Mouse (Mus musculus) heart, postnatal 0 days (tissue): ENCODE data around the gene Camk2d. TPM values are rescaled to one million over a fixed set of nuclear protein-coding genes. Genes with fewer than 3 reads are reported as not detected.

ENCODE experiments used
- ATAC-seq: fragments of 200-750 bp; cut with Nextera tagmentation; 2 replicates; pipeline ENCODE4 v1.8.0; 2017; ENCODE audit warnings: low read depth, moderate number of reproducible peaks, moderate library complexity; ENCODE audit not compliant: insufficient read depth
- DNase-seq: peaks from one replicate; pipeline ENCODE4 v3.0.0-alpha.2; 2016; ENCODE audit warnings: low spot score
- H3K27ac ChIP-seq: fragments of 300-500 bp; sonication (generic); 2 replicates; pipeline ENCODE4 v1.5.1; 2014; ENCODE audit warnings: low read depth, mild to moderate bottlenecking
- H3K27me3 ChIP-seq: fragments of 300-500 bp; sonication (generic); 2 replicates; pipeline ENCODE4 v1.6.1; 2014; ENCODE audit warnings: low read length, mixed read lengths; ENCODE audit not compliant: control insufficient read depth, insufficient read depth
- H3K36me3 ChIP-seq: fragments of 300-500 bp; sonication (generic); replicated peaks from 2 replicates; pipeline ENCODE4 v1.6.1; 2014; ENCODE audit warnings: low read length, mixed read lengths; ENCODE audit not compliant: control insufficient read depth, insufficient read depth
- H3K4me1 ChIP-seq: fragments of 300-500 bp; sonication (generic); 2 replicates; pipeline ENCODE4 v1.6.1; 2014; ENCODE audit warnings: antibody characterized with exemption; ENCODE audit not compliant: control insufficient read depth, insufficient read depth
- H3K4me2 ChIP-seq: fragments of 300-500 bp; sonication (generic); 2 replicates; pipeline ENCODE4 v1.6.1; 2014; ENCODE audit warnings: low read depth, mild to moderate bottlenecking, low read length, moderate library complexity
- H3K4me3 ChIP-seq: fragments of 300-500 bp; sonication (generic); 2 replicates; pipeline ENCODE4 v1.5.1; 2014; ENCODE audit warnings: low read depth, low read length
- H3K9ac ChIP-seq: fragments of 300-500 bp; sonication (generic); replicated peaks from 2 replicates; pipeline ENCODE4 v1.6.1; 2014; ENCODE audit warnings: low read depth, low read length, mixed read lengths
- H3K9me3 ChIP-seq: fragments of 300-500 bp; sonication (generic); replicated peaks from 2 replicates; pipeline ENCODE4 v1.6.1; 2016; ENCODE audit warnings: low read length; ENCODE audit not compliant: control insufficient read depth
- CTCF ChIP-seq: IDR thresholded peaks from 2 replicates; pipeline ENCODE4 v1.5.1; 2016; ENCODE audit warnings: antibody characterized with exemption, control low read depth, low read depth
- EP300 ChIP-seq: IDR thresholded peaks from 2 replicates; pipeline ENCODE4 v1.6.1; 2016; ENCODE audit warnings: antibody characterized with exemption, low read depth
- WGBS: fragments of 180-500 bp; shearing (Covaris S2); extraction: QIAGEN DNeasy Blood & Tissue Kit; methylation state at CpG from one replicate; pipeline ENCODE4 v1.1.7; 2014; 5-methylcytosine and 5-hydroxymethylcytosine counted together
- polyA plus RNA-seq: library from polyadenylated mRNA; unstranded; fragments of >200 nt; fragmentation: Nextera tagmentation; extraction: Ambion mirVana; gene quantifications from 2 replicates; pipeline ENCODE4 v1.2.1, GENCODE M21; 2015
- total RNA-seq: library from RNA; depleted of rRNA; stranded (reverse); fragments of >200 nt; gene quantifications from 2 replicates; pipeline ENCODE4 v1.2.3, GENCODE M21; 2014; ENCODE audit warnings: low replicate concordance

Gene Camk2d
- total and polyA plus RNA-seq, 2 experiments from 2014 or later = 109 to 191 TPM

GRCm38 (mm10) chr3:126797025-126797424 is 200.9 kb downstream of the Camk2d start:
- 79% methylated on average over 3 of the region's 3 CpGs for WGBS
- TF ChIP-seq CTCF = no peak
- no peak for TF ChIP-seq EP300
- DNase-seq (no peak), ATAC-seq (no peak)
- Histone ChIP-seq H3K4me3 (no peak overlapping the region), H3K27me3 (no peaks in the 10 kb centered on the region), H3K9ac (no peak overlapping the region), H3K4me1 (no peaks in the 10 kb centered on the region), H3K4me2 (no peak overlapping the region), H3K36me3 (peaks cover 50% of the 10 kb centered on the region), H3K27ac (no peak overlapping the region), H3K9me3 (no peaks in the 10 kb centered on the region)

- H3K9me3 ChIP-seq = no peaks in the 10 kb centered on the region
- no peak for DNase-seq
- H3K9ac ChIP-seq = no peak overlapping the region
- 88% methylated on average over 3 of the region's 3 CpGs for WGBS
- ATAC-seq = no peak
- no peak overlapping the region for H3K27ac ChIP-seq
- H3K4me1 ChIP-seq = no peaks in the 10 kb centered on the region
- H3K4me2 ChIP-seq = no peak overlapping the region
- TF ChIP-seq CTCF = no peak
- TF ChIP-seq EP300 = no peak
- H3K27me3 ChIP-seq = no peaks in the 10 kb centered on the region
- H3K4me3 ChIP-seq = no peak overlapping the region
- peaks cover 45% of the 10 kb centered on the region for H3K36me3 ChIP-seq
These were observed 201.7 kb downstream of the Camk2d start for GRCm38 (mm10) chr3:126797810-126798209.

- no peak for ATAC-seq
- TF ChIP-seq CTCF (no peak), EP300 (no peak)
- H3K4me3 ChIP-seq = no peak overlapping the region
- DNase-seq = no peak
- peaks cover 42% of the 10 kb centered on the region for H3K36me3 ChIP-seq
- no peaks in the 10 kb centered on the region for H3K4me1 ChIP-seq
- H3K27ac ChIP-seq = no peak overlapping the region
- H3K9me3 ChIP-seq = no peaks in the 10 kb centered on the region
- H3K27me3 ChIP-seq = no peaks in the 10 kb centered on the region
- no peak overlapping the region for H3K4me2 ChIP-seq
- 88% methylated on average over 6 of the region's 6 CpGs for WGBS
- H3K9ac ChIP-seq = no peak overlapping the region
These were observed 206.9 kb downstream of the Camk2d start for GRCm38 (mm10) chr3:126802988-126803387.

- DNase-seq = no peak
- Histone ChIP-seq H3K9ac (no peak overlapping the region), H3K4me2 (no peak overlapping the region), H3K36me3 (peaks cover 31% of the 10 kb centered on the region), H3K4me3 (no peak overlapping the region), H3K27ac (no peak overlapping the region), H3K27me3 (no peaks in the 10 kb centered on the region), H3K4me1 (0 out of 2 replicates have a peak, but pooled peaks cover 3% of the 10 kb centered on the region), H3K9me3 (no peaks in the 10 kb centered on the region)
- TF ChIP-seq CTCF (no peak), EP300 (no peak)
- 71% methylated on average over 5 of the region's 5 CpGs for whole genome bisulfite sequencing
- no peak for ATAC-seq
These were observed 208.9 kb downstream of the Camk2d start for GRCm38 (mm10) chr3:126804968-126805367.

GRCm38 (mm10) chr3:126806145-126806544 is 210.0 kb downstream of the Camk2d start:
- 0 out of 2 replicates have a peak, but pooled peaks cover 3% of the 10 kb centered on the region for H3K4me1 ChIP-seq
- 43% methylated on average over 4 of the region's 4 CpGs for WGBS
- H3K9me3 ChIP-seq = no peaks in the 10 kb centered on the region
- H3K27me3 ChIP-seq = no peaks in the 10 kb centered on the region
- no peak for TF ChIP-seq CTCF
- no peak for TF ChIP-seq EP300
- no peak overlapping the region for H3K4me2 ChIP-seq
- peaks cover 31% of the 10 kb centered on the region for H3K36me3 ChIP-seq
- DNase-seq = no peak
- H3K4me3 ChIP-seq = no peak overlapping the region
- H3K27ac ChIP-seq = no peak overlapping the region
- ATAC-seq = no peak
- H3K9ac ChIP-seq = no peak overlapping the region

- Histone ChIP-seq H3K9me3 (no peaks in the 10 kb centered on the region), H3K27ac (no peak overlapping the region), H3K4me2 (no peak overlapping the region), H3K4me1 (0 out of 2 replicates have a peak, but pooled peaks cover 3% of the 10 kb centered on the region), H3K27me3 (no peaks in the 10 kb centered on the region), H3K9ac (no peak overlapping the region), H3K36me3 (peaks cover 31% of the 10 kb centered on the region), H3K4me3 (no peak overlapping the region)
- DNase-seq = no peak
- WGBS = 70% methylated on average over 3 of the region's 3 CpGs
- ATAC-seq = no peak
- TF ChIP-seq CTCF (no peak), EP300 (no peak)
These were observed 213.8 kb downstream of the Camk2d start for GRCm38 (mm10) chr3:126809915-126810314.
